Mouse (Mus musculus) testis, adult 2 months (tissue): ENCODE data around the gene Adipor2.

Experiments
- CTCF ChIP-seq: fragments of 200-500 bp; IDR thresholded peaks from 2 replicates; pipeline ENCODE4 v1.5.1; 2012; ENCODE audit warnings: low read depth, mild to moderate bottlenecking, inconsistent platforms, low read length, moderate library complexity; ENCODE audit not compliant: control insufficient read depth, insufficient read depth, insufficient replicate concordance
- POLR2A ChIP-seq: fragments of 200-500 bp; IDR thresholded peaks from 2 replicates; pipeline ENCODE4 v1.6.1; 2012; ENCODE audit warnings: low read depth, mild to moderate bottlenecking, inconsistent platforms, low read length, moderate library complexity; ENCODE audit not compliant: control insufficient read depth

GRCm38 (mm10) chr6:119451981-119452499, 34.5 kb upstream of the Adipor2 start:
- TF ChIP-seq POLR2A = no peak
- no peak for TF ChIP-seq CTCF
